Mouse (Mus musculus) lung, postnatal 36 days (tissue): ENCODE measurements around the gene Map4k5.

Source experiments
- DNase-seq: peaks from one replicate; pipeline ENCODE4 v3.0.0; 2022; ENCODE audit warnings: mixed read lengths

Gene Map4k5

GRCm38 (mm10) chr12:69838376-69838775 lies 54.6 kb downstream of the Map4k5 start:
- no peak for DNase-seq

- no peak for DNase-seq
Measured at GRCm38 (mm10) chr12:69833982-69834604, 58.9 kb downstream of the Map4k5 start.

GRCm38 (mm10) chr12:69831239-69831910 lies 61.6 kb downstream of the Map4k5 start:
- DNase-seq = no peak

GRCm38 (mm10) chr12:69828214-69828613 lies 64.8 kb downstream of the Map4k5 start:
- no peak for DNase-seq

GRCm38 (mm10) chr12:69824881-69825597 lies 68.0 kb downstream of the Map4k5 start:
- DNase-seq = no peak

GRCm38 (mm10) chr12:69814272-69814671 lies 78.7 kb downstream of the Map4k5 start:
- peak; percentile 55 for DNase-seq

GRCm38 (mm10) chr12:69813596-69813995 lies 79.4 kb downstream of the Map4k5 start:
- no peak for DNase-seq

- DNase-seq = peak; percentile 42
Measured at GRCm38 (mm10) chr12:69812986-69813385, 80.0 kb downstream of the Map4k5 start.

GRCm38 (mm10) chr12:69811976-69812375 lies 81.0 kb downstream of the Map4k5 start:
- DNase-seq = no peak

GRCm38 (mm10) chr12:69809439-69809838 lies 83.6 kb downstream of the Map4k5 start:
- no peak for DNase-seq

GRCm38 (mm10) chr12:69807399-69807985 lies 85.5 kb downstream of the Map4k5 start:
- no peak for DNase-seq

GRCm38 (mm10) chr12:69805148-69805547 lies 87.9 kb downstream of the Map4k5 start:
- no peak for DNase-seq

- no peak for DNase-seq
Measured at GRCm38 (mm10) chr12:69804393-69805070, 88.5 kb downstream of the Map4k5 start.

GRCm38 (mm10) chr12:69803196-69803595 lies 89.8 kb downstream of the Map4k5 start:
- no peak for DNase-seq

- DNase-seq = no peak
Measured at GRCm38 (mm10) chr12:69800586-69800985, 92.4 kb downstream of the Map4k5 start.

- no peak for DNase-seq
Measured at GRCm38 (mm10) chr12:69796311-69796710, 96.7 kb downstream of the Map4k5 start.

- peak; percentile 65 for DNase-seq
Measured at GRCm38 (mm10) chr12:69790530-69791505, 102.2 kb downstream of the Map4k5 start, which contains the start of gene Cdkl1. Cdkl1 (minus strand) TSS chr12:69791267.

- no peak for DNase-seq
Measured at GRCm38 (mm10) chr12:69789766-69790529, 103.1 kb downstream of the Map4k5 start.

- no peak for DNase-seq
Measured at GRCm38 (mm10) chr12:69788380-69788779, 104.6 kb downstream of the Map4k5 start.

GRCm38 (mm10) chr12:69785471-69785870 lies 107.5 kb downstream of the Map4k5 start:
- DNase-seq = no peak
